13 mouse cellular contexts compared by ENCODE assay signal in genomic region chr7:111259630-111260574, GRCm38 (mm10).
DNase-seq lines count a peak whose midpoint lies in the region; ATAC-seq and TF ChIP-seq lines count a peak whose summit lies in the region.
"Had no signal": no experiment of that assay in that cellular context is flagged by ENCODE, and none has a peak within 500 bp of the region (broad histone marks: within the 10 kb centered on the region; RNA-seq: fewer than 3 reads in every experiment).

No protein-coding gene starts in this region.

- no peak for TF ChIP-seq POLR2A in thymus, adult 2 months (IDR thresholded peaks at IDR 0.05; ENCODE audit: control insufficient read depth, extremely low read depth, insufficient read depth, low read length, poor library complexity)

- H3K36me3 ChIP-seq in intestine, embryonic 14.5 days (ENCODE audit: control insufficient read depth, insufficient read depth, low read length), result no peaks in the 10 kb centered on the region
- no peaks in the 10 kb centered on the region for H3K36me3 ChIP-seq in intestine, postnatal 0 days (ENCODE audit: control insufficient read depth, insufficient read depth)
- H3K36me3 ChIP-seq in stomach, embryonic 14.5 days (ENCODE audit: control insufficient read depth, insufficient read depth, low read length), result no peaks in the 10 kb centered on the region
- H3K36me3 ChIP-seq in thymus, adult 2 months (ENCODE audit: control insufficient read depth, insufficient read depth, low read length), result no peaks in the 10 kb centered on the region
- H3K36me3 ChIP-seq: heart, embryonic 12.5 days; limb, embryonic 13.5 days had no signal

- WGBS in intestine, embryonic 14.5 days, result 46% methylated on average over 11 of the region's 11 CpGs
- 58% methylated on average over 11 of the region's 11 CpGs for WGBS in intestine, postnatal 0 days
- WGBS in stomach, embryonic 14.5 days, result 43% methylated on average over 11 of the region's 11 CpGs
- WGBS in thymus, adult 2 months, result 85% methylated on average over 11 of the region's 11 CpGs

- H3K4me2 ChIP-seq in intestine, embryonic 14.5 days (ENCODE audit: low read length), result no peak overlapping the region
- no peak overlapping the region for H3K4me2 ChIP-seq in intestine, postnatal 0 days (replicated peaks; ENCODE audit: low read depth)
- H3K4me2 ChIP-seq in stomach, embryonic 14.5 days (replicated peaks; ENCODE audit: low read depth, low read length), result no peak overlapping the region
- H3K4me2 ChIP-seq: heart, embryonic 12.5 days; limb, embryonic 13.5 days had no signal

- H3K4me1 ChIP-seq in intestine, embryonic 14.5 days (replicated peaks; ENCODE audit: control insufficient read depth, insufficient read depth, low read length), result peaks cover 7% of the 10 kb centered on the region; the same call in 1 of the 2 replicates
- H3K4me1 ChIP-seq in intestine, postnatal 0 days (replicated peaks; ENCODE audit: control insufficient read depth, insufficient read depth, low read length), result no peaks in the 10 kb centered on the region
- H3K4me1 ChIP-seq in stomach, embryonic 14.5 days (ENCODE audit: control insufficient read depth, insufficient read depth, low read length), result peaks cover 10% of the 10 kb centered on the region
- no peaks in the 10 kb centered on the region for H3K4me1 ChIP-seq in thymus, adult 2 months (replicated peaks; ENCODE audit: control insufficient read depth, insufficient read depth, low read length)
- H3K4me1 ChIP-seq: heart, embryonic 12.5 days had no signal

- DNase-seq in intestine, embryonic 14.5 days (ENCODE audit: low spot score), result peak; percentile 54
- DNase-seq in ovary, postnatal 36 days (ENCODE audit: low spot score), result peak; percentile 6
- no peak for DNase-seq in ovary, adult 18-20 months (ENCODE audit: low spot score)
- peak; percentile 80 for DNase-seq in gonadal fat pad, adult 2 months (ENCODE audit: low read depth)
- no peak for DNase-seq in thymus, adult 2 months
- no peak for DNase-seq in right cerebral cortex, adult 18-20 months
- DNase-seq: cerebellum, adult 9-10 months; thymus, postnatal 36 days had no signal

- no peaks in the 10 kb centered on the region for H3K27me3 ChIP-seq in intestine, embryonic 14.5 days (replicated peaks; ENCODE audit: control insufficient read depth, insufficient read depth, low read length)
- no peaks in the 10 kb centered on the region for H3K27me3 ChIP-seq in intestine, postnatal 0 days (replicated peaks; ENCODE audit: control insufficient read depth, insufficient read depth, low read length)
- H3K27me3 ChIP-seq in stomach, embryonic 14.5 days (ENCODE audit: control insufficient read depth, insufficient read depth, low read length), result no peaks in the 10 kb centered on the region
- no peaks in the 10 kb centered on the region for H3K27me3 ChIP-seq in thymus, adult 2 months (ENCODE audit: control insufficient read depth, insufficient read depth, low read length)
- H3K27me3 ChIP-seq: heart, embryonic 12.5 days had no signal

- H3K9ac ChIP-seq in intestine, embryonic 14.5 days (ENCODE audit: low read length), result no peak overlapping the region
- H3K9ac ChIP-seq in intestine, postnatal 0 days (ENCODE audit: low read depth, low read length), result no peak overlapping the region
- H3K9ac ChIP-seq in stomach, embryonic 14.5 days (replicated peaks; ENCODE audit: low read depth, low read length), result no peak overlapping the region
- H3K9ac ChIP-seq: heart, embryonic 12.5 days; limb, embryonic 13.5 days had no signal

- TF ChIP-seq CTCF in intestine, postnatal 0 days (IDR thresholded peaks at IDR 0.05; ENCODE audit: low read depth), result no peak
- no peak for TF ChIP-seq CTCF in thymus, adult 2 months (IDR thresholded peaks at IDR 0.05; ENCODE audit: borderline replicate concordance, control insufficient read depth, extremely low read depth, insufficient read depth, low read length, poor library complexity)

- no peaks in the 10 kb centered on the region for H3K9me3 ChIP-seq in intestine, embryonic 14.5 days (ENCODE audit: control insufficient read depth, low read length)
- no peaks in the 10 kb centered on the region for H3K9me3 ChIP-seq in intestine, postnatal 0 days (ENCODE audit: control insufficient read depth)
- no peaks in the 10 kb centered on the region for H3K9me3 ChIP-seq in stomach, embryonic 14.5 days (ENCODE audit: control insufficient read depth, low read depth, low read length)
- H3K9me3 ChIP-seq: limb, embryonic 13.5 days had no signal

- ATAC-seq in intestine, embryonic 14.5 days (replicated peaks; ENCODE audit: low FRiP score, low TSS enrichment, low read depth), result peak; percentile 68; the same call in 1 of the 2 replicates
- ATAC-seq in intestine, postnatal 0 days, result no peak
- ATAC-seq in stomach, embryonic 14.5 days (ENCODE audit: insufficient number of reproducible peaks, insufficient read depth, low FRiP score, low read depth), result peak; percentile 61; the same call in 1 of the 2 replicates
- ATAC-seq: activated CD4-positive, CD25-positive, alpha-beta regulatory T cell, adult 4 months had no signal

- no peak overlapping the region for H3K4me3 ChIP-seq in intestine, embryonic 14.5 days (ENCODE audit: low read depth, low read length)
- H3K4me3 ChIP-seq in intestine, postnatal 0 days (ENCODE audit: low read depth, low read length), result no peak overlapping the region
- no peak overlapping the region for H3K4me3 ChIP-seq in stomach, embryonic 14.5 days (ENCODE audit: low read depth, low read length)
- H3K4me3 ChIP-seq in thymus, adult 2 months (ENCODE audit: control insufficient read depth, insufficient read depth, low read length), result no peak overlapping the region
- H3K4me3 ChIP-seq: heart, embryonic 12.5 days; limb, embryonic 13.5 days had no signal

- peak overlapping the region; percentile 51; the same call in 1 of the 2 replicates for H3K27ac ChIP-seq in intestine, embryonic 14.5 days (ENCODE audit: low read depth)
- H3K27ac ChIP-seq in intestine, postnatal 0 days (ENCODE audit: low read depth, low read length), result no peak overlapping the region
- H3K27ac ChIP-seq in stomach, embryonic 14.5 days (ENCODE audit: low read length), result peak overlapping the region; percentile 3; the same call in 1 of the 2 replicates
- H3K27ac ChIP-seq in thymus, adult 2 months (ENCODE audit: control insufficient read depth, insufficient read depth, low read length), result no peak overlapping the region
- H3K27ac ChIP-seq: limb, embryonic 13.5 days had no signal

Comparison
In these comparisons a context has a peak if more than half of its experiments do, and no peak if none do; other contexts are left out.
1. DNase-seq: peak in intestine, embryonic 14.5 days (single experiment), ovary, postnatal 36 days (single experiment) and gonadal fat pad, adult 2 months (single experiment); none in ovary, adult 18-20 months (single experiment), thymus, adult 2 months (single experiment) and right cerebral cortex, adult 18-20 months (single experiment).
2. H3K27ac ChIP-seq: peak in intestine, embryonic 14.5 days (single experiment) and stomach, embryonic 14.5 days (single experiment); none in intestine, postnatal 0 days (single experiment) and thymus, adult 2 months (single experiment).